In the genomic region with DNA sequence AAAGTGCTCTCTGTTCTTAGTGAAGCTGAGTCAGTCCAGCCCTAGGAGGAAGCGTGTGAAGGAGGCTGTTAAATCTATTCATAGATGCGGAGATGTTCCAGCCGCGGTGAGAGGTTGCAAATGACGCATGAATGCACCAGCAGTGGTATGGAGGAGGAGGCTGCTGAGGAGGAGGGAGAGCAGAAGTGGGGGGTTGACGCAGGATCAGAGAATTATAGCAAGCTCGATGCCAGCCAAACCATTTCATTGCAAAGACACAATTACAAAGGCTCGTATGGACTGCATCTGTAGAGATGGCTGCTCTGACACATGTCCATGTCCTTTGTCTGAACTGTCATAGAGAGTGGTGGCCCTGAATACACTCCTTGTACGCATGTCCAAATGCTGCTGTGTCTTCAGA, we compare ENCODE assay signal across 10 mouse cellular contexts.
A peak's percentile ranks its signal among the peaks of the same experiment; 100 is the strongest.
DNase-seq lines count a peak whose midpoint lies in the region; ATAC-seq lines count a peak whose summit lies in the region.
"Had no signal": no experiment of that assay in that cellular context is flagged by ENCODE, and none has a peak within 500 bp of the region (broad histone marks: within the 10 kb centered on the region; RNA-seq: fewer than 3 reads in every experiment).

No protein-coding gene starts in this region.

- no peaks in the 10 kb centered on the region for H3K36me3 ChIP-seq in midbrain, embryonic 11.5 days (ENCODE audit: control insufficient read depth, insufficient read depth, low read length)
- H3K36me3 ChIP-seq in midbrain, embryonic 10.5 days = no peaks in the 10 kb centered on the region

- H3K4me3 ChIP-seq in midbrain, embryonic 11.5 days (ENCODE audit: low read depth, low read length) = no peak overlapping the region
- no peak overlapping the region for H3K4me3 ChIP-seq in midbrain, embryonic 10.5 days

- H3K4me1 ChIP-seq in midbrain, embryonic 11.5 days (ENCODE audit: control insufficient read depth, insufficient read depth, low read length) = no peaks in the 10 kb centered on the region; the same call in 1 of the 2 replicates
- peaks cover 5% of the 10 kb centered on the region; the same call in 1 of the 2 replicates for H3K4me1 ChIP-seq in midbrain, embryonic 10.5 days

- H3K9me3 ChIP-seq in midbrain, embryonic 11.5 days (ENCODE audit: control insufficient read depth, low read length) = no peaks in the 10 kb centered on the region
- H3K9me3 ChIP-seq in midbrain, embryonic 10.5 days (replicated peaks) = no peaks in the 10 kb centered on the region

- peak; percentile 61; the same call in 1 of the 2 replicates for ATAC-seq in midbrain, embryonic 11.5 days (ENCODE audit: low FRiP score)

- no peak for DNase-seq in midbrain, embryonic 11.5 days (ENCODE audit: low spot score, missing footprints)
- DNase-seq in midbrain, embryonic 10.5 days (ENCODE audit: low spot score) = no peak
- peak; percentile 93 to 94 for DNase-seq in frontal cortex, adult 2 months (ENCODE audit: extremely low spot score in 1 of 2, low spot score in 1 of 2)
- DNase-seq in left cerebral cortex, adult 8-10 months (ENCODE audit: low spot score in 2 of 2) = peak; percentile 51 to 96
- peak; percentile 87 to 96 for DNase-seq in right cerebral cortex, postnatal 36 days (ENCODE audit: low spot score in 2 of 2)
- no peak for DNase-seq in urinary bladder, postnatal 14 days (ENCODE audit: low spot score)
- DNase-seq in lung, adult 18-20 months = no peak
- DNase-seq: adrenal gland, postnatal 25 days; thymus, postnatal 25 days had no signal

- WGBS in midbrain, embryonic 11.5 days = 65% methylated on average over 9 of the region's 9 CpGs
- WGBS in midbrain, embryonic 10.5 days = 74% methylated on average over 9 of the region's 9 CpGs

- H3K9ac ChIP-seq in midbrain, embryonic 11.5 days (ENCODE audit: low read length) = no peak overlapping the region

- H3K4me2 ChIP-seq in midbrain, embryonic 11.5 days = no peak overlapping the region

- no peak overlapping the region for H3K27ac ChIP-seq in midbrain, embryonic 11.5 days (ENCODE audit: low read depth, low read length)
- no peak overlapping the region for H3K27ac ChIP-seq in midbrain, embryonic 10.5 days (replicated peaks)
- H3K27ac ChIP-seq: macrophage had no signal

- no peaks in the 10 kb centered on the region for H3K27me3 ChIP-seq in midbrain, embryonic 11.5 days (ENCODE audit: control insufficient read depth, insufficient read depth, low read length)
- no peaks in the 10 kb centered on the region for H3K27me3 ChIP-seq in midbrain, embryonic 10.5 days (ENCODE audit: low read depth, poor library complexity, severe bottlenecking)

Comparison
In these comparisons a context has a peak if more than half of its experiments do, and no peak if none do; other contexts are left out.
1. DNase-seq: peak in frontal cortex, adult 2 months (2 of 2), left cerebral cortex, adult 8-10 months (2 of 2) and right cerebral cortex, postnatal 36 days (2 of 2); none in midbrain, embryonic 11.5 days (single experiment), midbrain, embryonic 10.5 days (single experiment), urinary bladder, postnatal 14 days (single experiment) and lung, adult 18-20 months (0 of 2).